Mouse (Mus musculus) thymus, adult 2 months (tissue): ENCODE results near the gene B3galt4. TPM values are rescaled to one million over a fixed set of nuclear protein-coding genes. Genes with fewer than 3 reads are reported as not detected.
A peak's percentile ranks its signal among the peaks of the same experiment; 100 is the strongest.

Source experiments
- DNase-seq: peaks from one replicate; pipeline ENCODE4 v3.0.0; 2021
- H3K27ac ChIP-seq: fragments of 200-500 bp; 2 replicates; pipeline ENCODE4 v1.5.1; 2012; ENCODE audit warnings: low read length, control low read depth; ENCODE audit not compliant: control insufficient read depth, insufficient read depth
- H3K27me3 ChIP-seq: fragments of 200-500 bp; 2 replicates; pipeline ENCODE4 v1.6.1; 2012; ENCODE audit warnings: mild to moderate bottlenecking, low read length, moderate library complexity, mixed read lengths; ENCODE audit not compliant: control insufficient read depth, insufficient read depth
- H3K36me3 ChIP-seq: fragments of 200-500 bp; 2 replicates; pipeline ENCODE4 v1.6.1; 2012; ENCODE audit warnings: mild to moderate bottlenecking, low read length, moderate library complexity; ENCODE audit not compliant: control insufficient read depth, insufficient read depth
- H3K4me1 ChIP-seq: fragments of 200-500 bp; replicated peaks from 2 replicates; pipeline ENCODE4 v1.6.1; 2012; ENCODE audit warnings: low read length; ENCODE audit not compliant: control insufficient read depth, insufficient read depth
- H3K4me3 ChIP-seq: fragments of 200-500 bp; 2 replicates; pipeline ENCODE4 v1.5.1; 2012; ENCODE audit warnings: mild to moderate bottlenecking, low read length, control low read depth, moderate library complexity; ENCODE audit not compliant: control insufficient read depth, insufficient read depth
- CTCF ChIP-seq: fragments of 200-500 bp; IDR thresholded peaks from 2 replicates; pipeline ENCODE4 v1.5.1; 2012; ENCODE audit warnings: mild to moderate bottlenecking, control low read depth, low read length, moderate library complexity, borderline replicate concordance; ENCODE audit not compliant: control insufficient read depth, poor library complexity, insufficient read depth; ENCODE audit errors: extremely low read depth
- POLR2A ChIP-seq: fragments of 200-500 bp; IDR thresholded peaks from 2 replicates; pipeline ENCODE4 v1.6.1; 2012; ENCODE audit warnings: mild to moderate bottlenecking, low read length, control low read depth, moderate library complexity; ENCODE audit not compliant: control insufficient read depth, poor library complexity, insufficient read depth; ENCODE audit errors: extremely low read depth
- WGBS: fragments of 180-500 bp; shearing (Covaris S2); methylation state at CpG from one replicate; pipeline ENCODE4 v1.1.7; 2018; 5-methylcytosine and 5-hydroxymethylcytosine counted together
- polyA plus RNA-seq: library from polyadenylated mRNA; depleted of rRNA; stranded (reverse); fragments of >200 nt; gene quantifications from 2 replicates; pipeline ENCODE4 v1.2.3, GENCODE M21; 2012

Gene B3galt4
- polyA plus RNA-seq, 1 experiment = 25.8 TPM

- DNase-seq = peak; percentile 94
- Histone ChIP-seq H3K27ac (peak within 1 kb of the TSS; percentile 93), H3K4me3 (peak within 1 kb of the TSS; percentile 75), H3K36me3 (peaks cover 6% of the 10 kb centered on the region; the same call in 1 of the 2 replicates), H3K27me3 (no peaks in the 10 kb centered on the region), H3K4me1 (peaks cover 18% of the 10 kb centered on the region)
- WGBS = under 1% methylated on average over 79 of the region's 80 CpGs
- TF ChIP-seq CTCF = 0 out of 2 replicates have a peak, but pooled peaks have one; percentile 51
- no peak for TF ChIP-seq POLR2A
Measured at GRCm38 (mm10) chr17:33929371-33930279, 21.7 kb downstream of the B3galt4 start, which contains the start of gene Rgl2. TSS of gene Rgl2 (plus strand) at chr17:33929543.

GRCm38 (mm10) chr17:33928251-33928947 lies 22.9 kb downstream of the B3galt4 start:
- TF ChIP-seq POLR2A (no peak), CTCF (no peak)
- no peak for DNase-seq
- Histone ChIP-seq H3K27me3 (no peaks in the 10 kb centered on the region), H3K36me3 (peaks cover 5% of the 10 kb centered on the region; the same call in 1 of the 2 replicates), H3K27ac (no peak overlapping the region), H3K4me3 (no peak overlapping the region), H3K4me1 (peaks cover 18% of the 10 kb centered on the region)
- 85% methylated on average over 21 of the region's 21 CpGs for WGBS

GRCm38 (mm10) chr17:33926207-33926932 lies 24.9 kb downstream of the B3galt4 start:
- peaks cover 15% of the 10 kb centered on the region for H3K4me1 ChIP-seq
- WGBS = 93% methylated on average over 17 of the region's 17 CpGs
- H3K27me3 ChIP-seq = no peaks in the 10 kb centered on the region
- no peak for TF ChIP-seq CTCF
- no peak for TF ChIP-seq POLR2A
- H3K27ac ChIP-seq = no peak overlapping the region
- no peak overlapping the region for H3K4me3 ChIP-seq
- H3K36me3 ChIP-seq = no peaks in the 10 kb centered on the region
- DNase-seq = no peak

GRCm38 (mm10) chr17:33925406-33926116 lies 25.7 kb downstream of the B3galt4 start:
- H3K36me3 ChIP-seq = no peaks in the 10 kb centered on the region
- 97% methylated on average over 21 of the region's 21 CpGs for WGBS
- no peak for DNase-seq
- no peak overlapping the region for H3K4me3 ChIP-seq
- no peak overlapping the region for H3K27ac ChIP-seq
- H3K27me3 ChIP-seq = no peaks in the 10 kb centered on the region
- H3K4me1 ChIP-seq = peaks cover 9% of the 10 kb centered on the region
- TF ChIP-seq CTCF = no peak
- TF ChIP-seq POLR2A = no peak

GRCm38 (mm10) chr17:33924577-33925283 lies 26.6 kb downstream of the B3galt4 start:
- H3K27ac ChIP-seq = no peak overlapping the region
- 95% methylated on average over 10 of the region's 10 CpGs for WGBS
- no peak overlapping the region for H3K4me3 ChIP-seq
- no peaks in the 10 kb centered on the region for H3K36me3 ChIP-seq
- no peak for TF ChIP-seq POLR2A
- TF ChIP-seq CTCF = no peak
- H3K4me1 ChIP-seq = peaks cover 8% of the 10 kb centered on the region
- DNase-seq = peak; percentile 50
- no peaks in the 10 kb centered on the region for H3K27me3 ChIP-seq
